ENCODE assay signal across 16 mouse cellular contexts in the genomic region with DNA sequence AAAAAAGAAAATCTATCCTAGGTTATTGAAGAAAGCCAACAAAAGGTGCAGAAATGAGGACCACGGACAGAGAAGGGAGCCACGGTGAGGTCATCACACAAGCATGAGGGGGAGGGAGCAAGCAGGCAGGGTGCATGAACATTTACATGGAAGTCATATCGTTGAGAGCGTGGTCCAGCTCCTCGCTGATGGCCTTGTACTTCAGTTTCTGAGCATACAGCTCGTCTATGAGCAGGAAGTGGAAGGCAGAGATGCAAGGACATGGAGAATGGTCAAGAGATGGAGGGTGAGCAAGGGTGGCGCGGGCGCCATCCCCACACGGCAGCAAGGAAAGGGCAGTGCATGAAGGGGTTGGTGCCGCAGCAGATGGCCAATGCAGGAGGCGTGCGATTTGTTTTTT. TPM values are rescaled to one million over a fixed set of nuclear protein-coding genes. Genes with fewer than 3 reads are reported as not detected.
DNase-seq lines count a peak whose midpoint lies in the region; ATAC-seq and TF ChIP-seq lines count a peak whose summit lies in the region.
"Had no signal": no experiment of that assay in that cellular context is flagged by ENCODE, and none has a peak within 500 bp of the region (broad histone marks: within the 10 kb centered on the region; RNA-seq: fewer than 3 reads in every experiment).

No protein-coding gene starts in this region.

- H3K4me2 ChIP-seq in heart, embryonic 13.5 days, result no peak overlapping the region
- H3K4me2 ChIP-seq in liver, embryonic 13.5 days, result no peak overlapping the region
- H3K4me2 ChIP-seq in myocyte (ENCODE audit: low read depth), result no peak overlapping the region
- H3K4me2 ChIP-seq: forebrain, embryonic 13.5 days; hindbrain, embryonic 13.5 days had no signal

- no peaks in the 10 kb centered on the region for H3K27me3 ChIP-seq in heart, embryonic 13.5 days (replicated peaks)
- no peaks in the 10 kb centered on the region for H3K27me3 ChIP-seq in heart, embryonic 10.5 days (ENCODE audit: insufficient read depth, poor library complexity, severe bottlenecking)
- no peaks in the 10 kb centered on the region for H3K27me3 ChIP-seq in liver, embryonic 13.5 days
- H3K27me3 ChIP-seq in myocyte (ENCODE audit: control insufficient read depth, insufficient read depth, insufficient read length), result no peaks in the 10 kb centered on the region
- H3K27me3 ChIP-seq: forebrain, embryonic 13.5 days; hindbrain, embryonic 13.5 days had no signal

- H3ac ChIP-seq in myocyte (ENCODE audit: control insufficient read depth, insufficient read length), result no peak overlapping the region

- WGBS in heart, embryonic 13.5 days, result 71% methylated on average over 13 of the region's 13 CpGs
- WGBS in heart, embryonic 10.5 days, result 84% methylated on average over 13 of the region's 13 CpGs
- WGBS in liver, embryonic 13.5 days (ENCODE audit: insufficient replicate concordance), result 89% methylated on average over 13 of the region's 13 CpGs

- H3K9ac ChIP-seq in heart, embryonic 13.5 days, result no peak overlapping the region; the same call in 1 of the 2 replicates
- H3K9ac ChIP-seq in liver, embryonic 13.5 days, result no peak overlapping the region
- H3K9ac ChIP-seq: forebrain, embryonic 13.5 days; forebrain, postnatal 0 days; hindbrain, embryonic 13.5 days had no signal

- peaks cover 3% of the 10 kb centered on the region for H3K79me2 ChIP-seq in myocyte (ENCODE audit: control insufficient read depth, insufficient read depth)

- peak overlapping the region; percentile 34 for H3K27ac ChIP-seq in heart, embryonic 13.5 days (replicated peaks)
- no peak overlapping the region for H3K27ac ChIP-seq in heart, embryonic 10.5 days
- peak overlapping the region; percentile 35; the same call in 1 of the 2 replicates for H3K27ac ChIP-seq in liver, embryonic 13.5 days
- H3K27ac ChIP-seq: embryonic facial prominence, embryonic 10.5 days; forebrain, embryonic 13.5 days; hindbrain, embryonic 13.5 days; hindbrain, postnatal 0 days had no signal

- no peak for ATAC-seq in heart, embryonic 13.5 days (ENCODE audit: extremely low read depth, insufficient number of reproducible peaks, low FRiP score, low TSS enrichment)
- no peak for ATAC-seq in liver, embryonic 13.5 days (ENCODE audit: low read depth)
- ATAC-seq: forebrain, embryonic 13.5 days; forebrain, postnatal 0 days; hindbrain, postnatal 0 days had no signal

- H3K4me3 ChIP-seq in heart, embryonic 13.5 days, result no peak overlapping the region
- no peak overlapping the region for H3K4me3 ChIP-seq in heart, embryonic 10.5 days
- H3K4me3 ChIP-seq in liver, embryonic 13.5 days (replicated peaks), result no peak overlapping the region
- H3K4me3 ChIP-seq in myocyte, result no peak overlapping the region
- H3K4me3 ChIP-seq: embryonic facial prominence, embryonic 10.5 days; forebrain, embryonic 13.5 days; hindbrain, embryonic 13.5 days had no signal

- H3K9me3 ChIP-seq in heart, embryonic 13.5 days, result no peaks in the 10 kb centered on the region
- no peaks in the 10 kb centered on the region for H3K9me3 ChIP-seq in heart, embryonic 10.5 days
- H3K9me3 ChIP-seq in liver, embryonic 13.5 days (replicated peaks), result no peaks in the 10 kb centered on the region
- H3K9me3 ChIP-seq: embryonic facial prominence, embryonic 10.5 days; forebrain, embryonic 13.5 days; hindbrain, embryonic 13.5 days had no signal

- peaks cover 100% of the 10 kb centered on the region for H3K36me3 ChIP-seq in heart, embryonic 13.5 days
- peaks cover 99% of the 10 kb centered on the region for H3K36me3 ChIP-seq in heart, embryonic 10.5 days
- peaks cover 94% of the 10 kb centered on the region for H3K36me3 ChIP-seq in liver, embryonic 13.5 days
- peaks cover 94% of the 10 kb centered on the region for H3K36me3 ChIP-seq in myocyte (ENCODE audit: control insufficient read depth, insufficient read depth)

- DNase-seq in heart, embryonic 10.5 days (ENCODE audit: low spot score), result no peak
- DNase-seq in liver, embryonic 13.5 days, result no peak
- no peak for DNase-seq in liver
- DNase-seq in skeletal muscle tissue, adult 2 months (ENCODE audit: low read depth, low spot score), result peak; percentile 9
- DNase-seq: adrenal gland, adult 8-10 months; adrenal gland, postnatal 36 days; cerebellum, adult 2 months; cerebellum, postnatal 10 days; forebrain, postnatal 0 days; gastrocnemius, postnatal 25 days had no signal

- H3K4me1 ChIP-seq in heart, embryonic 13.5 days, result peaks cover 75% of the 10 kb centered on the region
- peaks cover 31% of the 10 kb centered on the region for H3K4me1 ChIP-seq in heart, embryonic 10.5 days
- H3K4me1 ChIP-seq in liver, embryonic 13.5 days (replicated peaks), result peaks cover 29% of the 10 kb centered on the region
- H3K4me1 ChIP-seq: embryonic facial prominence, embryonic 10.5 days; forebrain, embryonic 13.5 days; hindbrain, embryonic 13.5 days had no signal

- peak; percentile 45 for TF ChIP-seq POLR2A in myocyte (IDR thresholded peaks at IDR 0.05; ENCODE audit: insufficient read length, low read depth)

TF ChIP-seq in myocyte, 11 proteins besides CTCF, POLR2A, EP300 and RAD21:
- TF ChIP-seq MYOG (IDR thresholded peaks at IDR 0.05; ENCODE audit: control insufficient read depth in 1 of 3, insufficient read depth in 1 of 3, insufficient read length in 2 of 3, low read depth in 2 of 3), result no peak
- TF ChIP-seq TCF3 (IDR thresholded peaks at IDR 0.05; ENCODE audit: insufficient read length, low read depth), result no peak
- TF ChIP-seq TCF12 (IDR thresholded peaks at IDR 0.05; ENCODE audit: insufficient read depth, poor library complexity, severe bottlenecking), result no peak
- peak; percentile 75 for TF ChIP-seq POLR2AphosphoS2 (IDR thresholded peaks at IDR 0.05; ENCODE audit: insufficient read length, low read depth)

RNA-seq across cellular contexts. Expression of gene Tpm1, which starts 19.7 kb away (rescaled TPM):
- 3,954 and 4,354 TPM in 2 replicates for polyA plus RNA-seq in heart, embryonic 13.5 days (2015; fragmentation: Nextera tagmentation; extraction: Ambion mirVana)
- polyA plus RNA-seq in heart, embryonic 10.5 days (2016; fragmentation: Nextera tagmentation; extraction: Ambion mirVana), result 2,990 and 4,096 TPM in 2 replicates
- polyA plus RNA-seq in liver, embryonic 13.5 days (2015; fragmentation: Nextera tagmentation; extraction: Ambion mirVana), result 168 and 198 TPM in 2 replicates
- 1,921 TPM for polyA plus RNA-seq in myocyte (2012; fragmentation: generic; extraction: Trizol)

RNA-seq across cellular contexts. Expression of gene Lactb, which starts 54.2 kb away (rescaled TPM):
- 6.2 and 7.0 TPM in 2 replicates for polyA plus RNA-seq in heart, embryonic 13.5 days (2015; fragmentation: Nextera tagmentation; extraction: Ambion mirVana)
- 10.1 and 11.4 TPM in 2 replicates for polyA plus RNA-seq in heart, embryonic 10.5 days (2016; fragmentation: Nextera tagmentation; extraction: Ambion mirVana)
- polyA plus RNA-seq in liver, embryonic 13.5 days (2015; fragmentation: Nextera tagmentation; extraction: Ambion mirVana), result 6.4 and 6.7 TPM in 2 replicates
- 6.6 TPM for polyA plus RNA-seq in myocyte (2012; fragmentation: generic; extraction: Trizol)
